Mouse (Mus musculus): ENCODE measurements around the gene Med13. TPM values are rescaled to one million over a fixed set of nuclear protein-coding genes. Genes with fewer than 3 reads are reported as not detected.

The Med13 gene
- polyA plus RNA-seq (2017; shearing (Covaris generic)) = 26.1 TPM

DNA sequence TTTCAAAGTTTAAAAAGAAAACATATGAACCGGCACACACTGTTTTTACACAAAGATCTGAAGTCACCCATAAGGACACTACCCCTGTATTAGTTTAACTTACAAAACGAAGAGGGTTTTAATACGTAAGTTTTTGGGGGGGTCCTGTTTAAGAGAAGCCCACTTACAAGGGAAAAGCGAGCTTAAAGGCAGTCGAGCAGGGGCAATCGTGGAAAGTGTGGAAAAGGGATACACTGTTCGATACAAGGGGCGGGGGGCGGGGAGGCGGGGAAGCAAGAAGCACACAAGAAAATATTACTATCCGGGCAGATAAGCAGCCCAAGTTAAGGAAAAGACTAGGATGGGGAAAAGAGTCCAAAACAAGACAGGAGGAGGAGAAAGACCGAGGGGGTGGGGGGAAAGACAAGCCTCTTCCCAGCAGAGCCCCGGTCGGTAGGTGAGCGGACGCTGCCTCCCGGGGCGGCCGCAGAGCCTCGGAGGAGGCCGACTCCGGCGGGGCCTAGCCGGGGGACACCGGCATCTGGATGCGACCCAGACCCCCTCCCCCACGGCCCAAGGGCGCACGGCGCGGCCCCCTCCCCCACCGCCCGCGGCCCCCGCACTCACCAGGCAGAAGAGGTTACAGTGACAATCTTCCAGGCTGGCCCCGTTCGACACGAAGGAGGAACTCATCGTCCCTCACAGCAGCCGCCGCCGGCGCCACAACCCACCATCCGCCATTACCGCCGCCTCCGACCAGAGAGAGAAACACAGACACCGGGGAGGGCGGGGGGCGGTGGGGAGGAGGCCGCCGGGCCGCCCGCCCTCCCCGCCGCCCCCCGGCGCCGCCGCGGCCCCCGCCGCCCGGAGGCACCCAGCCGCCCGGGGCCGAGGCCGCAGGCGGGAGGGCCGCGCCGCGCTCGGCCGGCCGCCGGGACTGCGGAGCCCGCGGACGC, at the start of gene Med13:
Gene Med13, minus strand, starts transcription at position 749 of the 935 bp plus-strand sequence.

GRCm38 (mm10) chr11:86257460-86258076, 99.8 kb downstream of the Med13 start, which contains the start of gene Ints2:
Gene Ints2, minus strand, starts transcription at chr11:86257575.

Other genes with a start within 250 kb of the Med13 start
- gene Brip1, start 156.4 kb downstream of the Med13 start, polyA plus RNA-seq (2017; shearing (Covaris generic)) = 0.55 TPM
- 15.3 TPM for gene Ints2, start 100.0 kb downstream of the Med13 start, polyA plus RNA-seq (2017; shearing (Covaris generic))
- gene Rnft1, start 127.1 kb upstream of the Med13 start, polyA plus RNA-seq (2017; shearing (Covaris generic)) = 50.1 TPM
- 82.3 TPM for gene Rps6kb1, start 187.2 kb upstream of the Med13 start, polyA plus RNA-seq (2017; shearing (Covaris generic))
- gene Tubd1, start 187.4 kb upstream of the Med13 start, polyA plus RNA-seq (2017; shearing (Covaris generic)) = 4.4 TPM